Mouse (Mus musculus) hindbrain, embryonic 10.5 days (tissue): ENCODE results near the gene Inpp5a. TPM values are rescaled to one million over a fixed set of nuclear protein-coding genes. Genes with fewer than 3 reads are reported as not detected.
A peak's percentile ranks its signal among the peaks of the same experiment; 100 is the strongest.

Source experiments
- DNase-seq: peaks from one replicate; pipeline ENCODE4 v3.0.0-alpha.2; 2017; ENCODE audit warnings: low spot score
- H3K27ac ChIP-seq: fragments of 300-500 bp; sonication (generic); 2 replicates; pipeline ENCODE4 v1.5.1; 2016; ENCODE audit warnings: mild to moderate bottlenecking, moderate library complexity
- H3K27me3 ChIP-seq: fragments of 300-500 bp; sonication (generic); 2 replicates; pipeline ENCODE4 v1.6.1; 2016; ENCODE audit warnings: mild to moderate bottlenecking; ENCODE audit not compliant: poor library complexity, insufficient read depth, severe bottlenecking
- H3K36me3 ChIP-seq: fragments of 300-500 bp; sonication (generic); 2 replicates; pipeline ENCODE4 v1.6.1; 2016; ENCODE audit warnings: mild to moderate bottlenecking, moderate library complexity
- H3K4me1 ChIP-seq: fragments of 300-500 bp; sonication (generic); replicated peaks from 2 replicates; pipeline ENCODE4 v1.6.1; 2016; ENCODE audit warnings: mild to moderate bottlenecking
- H3K4me3 ChIP-seq: fragments of 300-500 bp; sonication (generic); 2 replicates; pipeline ENCODE4 v1.5.1; 2016; ENCODE audit warnings: mild to moderate bottlenecking, moderate library complexity
- H3K9me3 ChIP-seq: fragments of 300-500 bp; sonication (generic); 2 replicates; pipeline ENCODE4 v1.6.1; 2016; ENCODE audit warnings: mild to moderate bottlenecking, moderate library complexity
- WGBS: fragments of 180-500 bp; shearing (Covaris S2); methylation state at CpG from one replicate; pipeline ENCODE4 v1.1.7; 2016; 5-methylcytosine and 5-hydroxymethylcytosine counted together
- polyA plus RNA-seq: library from polyadenylated mRNA; unstranded; fragments of >200 nt; fragmentation: Nextera tagmentation; extraction: Ambion mirVana; gene quantifications from 2 replicates; pipeline ENCODE4 v1.2.1, GENCODE M21; 2016

Inpp5a gene
- polyA plus RNA-seq = 17.9 and 19.0 TPM in 2 replicates

DNA sequence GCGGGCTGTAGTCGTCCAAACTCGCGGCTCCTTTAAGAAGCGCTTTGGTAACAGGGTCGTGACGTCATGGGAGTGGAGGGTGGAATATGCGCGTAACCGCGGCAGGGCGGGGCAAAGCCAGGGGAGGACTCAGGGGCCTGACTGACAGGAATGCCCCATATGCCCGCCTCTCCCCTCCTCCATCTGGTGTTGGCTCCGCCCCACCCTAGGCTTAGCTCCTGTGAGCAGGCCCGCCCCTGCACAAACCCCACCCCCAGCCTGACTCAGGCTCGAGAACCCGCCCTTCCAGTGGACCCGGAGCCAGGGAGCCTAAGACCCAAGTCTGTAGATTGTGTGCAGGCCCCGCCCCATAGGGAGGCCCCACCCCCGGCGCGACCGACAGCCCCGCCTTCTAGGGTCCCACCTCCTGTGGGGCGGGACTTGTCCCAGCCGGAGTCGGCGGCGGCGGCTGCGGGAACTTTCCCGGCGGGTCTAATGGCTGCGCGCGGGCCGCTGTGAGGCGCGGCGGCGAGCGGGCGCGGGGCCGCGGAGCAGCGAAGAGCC, at the start of gene Inpp5a:
TSS of gene Inpp5a (plus strand) at position 440 of the 543 bp plus-strand sequence.
- H3K9me3 ChIP-seq = no peaks in the 10 kb centered on the region
- peak; percentile 99 for DNase-seq
- H3K27me3 ChIP-seq = no peaks in the 10 kb centered on the region
- under 1% methylated on average over 47 of the region's 47 CpGs for WGBS
- peak within 1 kb of the TSS; percentile 81 for H3K4me3 ChIP-seq
- peaks cover 40% of the 10 kb centered on the region for H3K4me1 ChIP-seq
- H3K36me3 ChIP-seq = no peaks in the 10 kb centered on the region
- H3K27ac ChIP-seq = peak within 1 kb of the TSS; percentile 95

DNA sequence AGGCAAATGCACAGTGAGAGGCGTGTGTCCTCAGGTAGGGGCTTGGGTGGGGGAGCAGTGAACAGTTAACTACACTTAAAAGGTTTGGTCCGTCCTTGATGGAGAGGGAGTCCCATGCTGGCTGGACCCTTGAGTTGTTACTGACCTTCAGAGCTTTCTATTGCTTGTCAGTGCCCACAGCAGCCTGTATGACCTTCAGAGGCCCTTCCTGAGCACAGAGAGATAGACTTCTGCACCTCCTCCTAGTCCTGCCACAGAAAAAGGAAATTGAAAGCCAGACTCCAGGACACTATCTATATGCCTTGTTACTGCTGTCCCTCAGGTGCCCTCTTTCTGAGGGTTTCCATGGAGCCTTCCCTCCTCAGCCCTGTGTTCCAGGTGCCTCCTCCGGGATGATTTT, 49.7 kb upstream of the Inpp5a start:
- Histone ChIP-seq H3K36me3 (no peaks in the 10 kb centered on the region), H3K4me1 (0 out of 2 replicates have a peak, but pooled peaks cover 7% of the 10 kb centered on the region), H3K4me3 (no peak overlapping the region), H3K27me3 (no peaks in the 10 kb centered on the region), H3K27ac (no peak overlapping the region), H3K9me3 (no peaks in the 10 kb centered on the region)
- WGBS = 87% methylated on average over 3 of the region's 3 CpGs
- DNase-seq = no peak

GRCm38 (mm10) chr7:139341020-139341660, 47.8 kb upstream of the Inpp5a start:
- Histone ChIP-seq H3K27me3 (0 out of 2 replicates have a peak, but pooled peaks cover 4% of the 10 kb centered on the region), H3K4me3 (no peak overlapping the region), H3K27ac (no peak overlapping the region), H3K36me3 (no peaks in the 10 kb centered on the region), H3K9me3 (no peaks in the 10 kb centered on the region), H3K4me1 (0 out of 2 replicates have a peak, but pooled peaks cover 7% of the 10 kb centered on the region)
- no peak for DNase-seq
- 70% methylated on average over 4 of the region's 4 CpGs for WGBS

DNA sequence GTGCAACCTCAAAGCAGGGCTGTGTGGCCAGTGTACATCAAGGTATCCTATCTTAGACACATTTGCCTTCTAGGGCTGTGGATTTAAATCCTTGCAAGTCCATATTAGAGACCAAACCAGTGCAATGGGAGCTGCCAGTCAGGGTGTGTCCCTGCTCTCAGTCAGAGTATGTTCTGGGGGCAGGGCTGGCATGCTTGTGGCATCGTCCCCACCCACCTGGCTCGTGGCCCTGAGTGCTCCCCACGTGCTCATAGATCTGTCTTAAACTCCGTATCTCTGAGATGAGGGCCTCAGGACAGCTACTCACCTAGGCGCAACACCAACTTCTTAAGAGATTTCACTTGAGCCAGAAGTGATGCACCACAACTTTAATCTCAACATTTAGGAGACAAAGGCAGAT, 46.1 kb upstream of the Inpp5a start:
- WGBS = 85% methylated on average over 5 of the region's 5 CpGs
- DNase-seq = no peak
- H3K4me3 ChIP-seq = no peak overlapping the region

GRCm38 (mm10) chr7:139347051-139347450, 41.9 kb upstream of the Inpp5a start:
- no peaks in the 10 kb centered on the region for H3K36me3 ChIP-seq
- WGBS = 49% methylated on average over 7 of the region's 7 CpGs
- H3K9me3 ChIP-seq = no peaks in the 10 kb centered on the region
- no peak for DNase-seq
- no peak overlapping the region for H3K4me3 ChIP-seq
- no peak overlapping the region for H3K27ac ChIP-seq
- H3K27me3 ChIP-seq = 0 out of 2 replicates have a peak, but pooled peaks cover 4% of the 10 kb centered on the region
- H3K4me1 ChIP-seq = peaks cover 3% of the 10 kb centered on the region; the same call in 1 of the 2 replicates

More for the DNA sequence above, 46.1 kb upstream of the Inpp5a start:
- no peaks in the 10 kb centered on the region for H3K9me3 ChIP-seq
- H3K36me3 ChIP-seq = no peaks in the 10 kb centered on the region
- peaks cover 11% of the 10 kb centered on the region; the same call in 1 of the 2 replicates for H3K4me1 ChIP-seq
- H3K27me3 ChIP-seq = 0 out of 2 replicates have a peak, but pooled peaks cover 4% of the 10 kb centered on the region
- H3K27ac ChIP-seq = no peak overlapping the region

DNA sequence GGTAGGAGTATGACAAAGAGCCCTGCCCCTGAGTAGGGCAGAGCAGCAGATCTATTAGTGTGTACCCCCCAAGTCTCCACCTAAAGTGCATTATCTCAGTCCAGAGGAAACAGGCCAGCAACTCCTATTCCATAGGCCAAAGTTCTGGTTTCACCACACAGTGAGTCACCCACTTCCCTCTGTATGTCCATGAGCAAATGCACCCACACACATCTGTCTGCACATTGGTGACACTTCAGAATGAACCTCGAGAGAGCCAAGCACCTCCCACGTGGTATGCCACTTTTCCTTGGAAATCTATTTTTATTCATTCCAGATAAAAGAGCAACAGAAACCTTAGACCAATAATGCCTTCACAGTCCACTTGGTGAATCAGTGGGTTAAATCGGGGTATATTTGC, 38.3 kb upstream of the Inpp5a start:
- H3K4me1 ChIP-seq = peaks cover 3% of the 10 kb centered on the region; the same call in 1 of the 2 replicates
- H3K9me3 ChIP-seq = no peaks in the 10 kb centered on the region
- no peak overlapping the region for H3K27ac ChIP-seq
- no peak overlapping the region for H3K4me3 ChIP-seq
- H3K27me3 ChIP-seq = no peaks in the 10 kb centered on the region
- DNase-seq = no peak
- 85% methylated on average over 3 of the region's 3 CpGs for WGBS
- no peaks in the 10 kb centered on the region for H3K36me3 ChIP-seq

DNA sequence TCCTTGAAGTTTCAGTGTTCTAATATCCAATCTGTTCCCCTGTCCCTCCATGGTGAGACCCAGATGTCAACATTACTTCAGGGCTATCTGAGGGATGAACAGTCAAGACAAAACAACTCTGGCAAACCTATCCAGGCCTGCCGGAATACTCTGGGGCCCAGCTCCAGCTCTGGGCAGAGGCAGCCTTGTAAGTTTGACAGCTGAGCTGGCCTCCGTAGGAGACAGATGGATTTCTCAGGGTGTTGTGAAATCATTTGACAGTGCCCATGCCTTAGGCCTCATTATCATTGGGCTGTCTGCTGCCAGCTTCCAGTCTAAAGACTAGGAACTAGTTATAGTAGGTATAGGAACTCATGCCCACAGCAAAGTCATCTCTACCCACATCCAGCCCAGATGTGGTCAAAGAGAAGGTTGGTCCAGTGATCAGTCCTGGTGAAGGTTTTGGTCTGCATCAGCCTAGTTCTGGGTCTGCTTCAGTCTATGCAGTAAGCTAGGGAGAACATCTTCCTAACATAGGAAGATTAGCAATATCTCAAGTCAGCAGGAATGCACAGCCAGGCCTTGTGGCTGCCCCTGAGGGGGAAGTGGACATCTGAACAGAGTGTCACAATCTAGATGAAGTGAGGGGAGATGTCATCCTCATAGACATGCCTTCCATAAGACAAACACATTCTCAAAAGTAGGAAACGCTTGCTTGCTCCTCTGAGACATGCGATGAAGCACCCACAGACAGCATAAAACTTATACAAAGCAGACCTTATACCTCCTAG, 34.4 kb upstream of the Inpp5a start:
- Histone ChIP-seq H3K27ac (no peak overlapping the region), H3K27me3 (no peaks in the 10 kb centered on the region), H3K4me3 (no peak overlapping the region), H3K9me3 (no peaks in the 10 kb centered on the region), H3K36me3 (no peaks in the 10 kb centered on the region), H3K4me1 (no peaks in the 10 kb centered on the region)
- no peak for DNase-seq
- WGBS = 92% methylated on average over 4 of the region's 4 CpGs

GRCm38 (mm10) chr7:139357043-139357442, 31.9 kb upstream of the Inpp5a start:
- DNase-seq = no peak
- peaks cover 1% of the 10 kb centered on the region for H3K4me1 ChIP-seq
- no peaks in the 10 kb centered on the region for H3K9me3 ChIP-seq
- H3K27me3 ChIP-seq = 0 out of 2 replicates have a peak, but pooled peaks cover under 1% of the 10 kb centered on the region
- H3K36me3 ChIP-seq = no peaks in the 10 kb centered on the region
- H3K4me3 ChIP-seq = no peak overlapping the region
- 81% methylated on average over 2 of the region's 2 CpGs for WGBS
- no peak overlapping the region for H3K27ac ChIP-seq

GRCm38 (mm10) chr7:139359906-139360305, 29.0 kb upstream of the Inpp5a start:
- Histone ChIP-seq H3K4me1 (peaks cover 30% of the 10 kb centered on the region), H3K9me3 (no peaks in the 10 kb centered on the region), H3K27me3 (0 out of 2 replicates have a peak, but pooled peaks cover 4% of the 10 kb centered on the region), H3K27ac (no peak overlapping the region), H3K36me3 (no peaks in the 10 kb centered on the region), H3K4me3 (no peak overlapping the region)
- DNase-seq = no peak
- 84% methylated on average over 4 of the region's 4 CpGs for WGBS

- H3K36me3 ChIP-seq = no peaks in the 10 kb centered on the region
- H3K4me1 ChIP-seq = peaks cover 35% of the 10 kb centered on the region
- DNase-seq = no peak
- H3K27me3 ChIP-seq = 0 out of 2 replicates have a peak, but pooled peaks cover 4% of the 10 kb centered on the region
- no peak overlapping the region for H3K4me3 ChIP-seq
- no peaks in the 10 kb centered on the region for H3K9me3 ChIP-seq
- 91% methylated on average over 3 of the region's 3 CpGs for WGBS
- H3K27ac ChIP-seq = no peak overlapping the region
Observed at GRCm38 (mm10) chr7:139360890-139361559, 27.9 kb upstream of the Inpp5a start.

DNA sequence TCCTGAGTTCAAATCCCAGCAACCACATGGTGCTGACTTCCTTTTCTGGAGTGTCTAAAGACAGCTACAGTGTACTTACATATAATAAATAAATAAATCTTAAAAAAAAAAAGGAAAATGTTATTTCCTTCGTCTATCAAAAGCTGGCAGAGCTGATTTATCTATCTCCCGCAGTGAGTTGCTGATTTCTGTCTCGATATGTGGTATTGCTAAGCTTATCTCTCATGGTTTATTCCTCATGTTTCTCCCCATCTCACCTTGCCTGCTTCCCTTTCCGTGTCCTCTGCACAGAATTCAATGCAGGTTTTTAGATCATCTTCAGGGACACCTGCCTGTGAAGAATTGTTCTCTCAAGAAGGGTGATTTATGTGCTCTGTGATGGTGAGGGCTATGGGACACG, 27.1 kb upstream of the Inpp5a start:
- no peak overlapping the region for H3K27ac ChIP-seq
- no peak overlapping the region for H3K4me3 ChIP-seq
- peaks cover 35% of the 10 kb centered on the region for H3K4me1 ChIP-seq
- WGBS = 93% methylated on average over 5 of the region's 5 CpGs
- H3K27me3 ChIP-seq = 0 out of 2 replicates have a peak, but pooled peaks cover 4% of the 10 kb centered on the region
- no peaks in the 10 kb centered on the region for H3K36me3 ChIP-seq
- DNase-seq = no peak
- no peaks in the 10 kb centered on the region for H3K9me3 ChIP-seq

DNA sequence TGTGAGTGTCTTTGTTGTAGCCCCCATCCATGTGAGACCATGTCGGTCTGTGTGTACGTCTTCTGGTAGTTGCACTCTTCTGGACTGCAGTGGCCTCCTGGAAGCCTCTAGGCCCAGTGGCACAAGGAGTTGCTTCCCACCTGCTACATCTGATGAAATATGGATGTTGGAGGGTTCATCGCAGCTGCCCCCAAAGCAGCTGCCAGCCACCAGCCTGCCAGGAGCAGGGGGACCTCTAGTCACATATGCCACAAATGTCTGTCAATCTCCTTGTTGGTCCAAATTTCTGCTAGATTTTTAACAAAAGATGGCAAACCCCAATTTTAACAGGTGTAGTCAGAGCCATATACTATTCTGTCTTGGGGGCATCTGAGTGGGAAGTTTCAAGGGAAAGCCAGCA, 26.4 kb upstream of the Inpp5a start:
- peaks cover 35% of the 10 kb centered on the region for H3K4me1 ChIP-seq
- no peak for DNase-seq
- H3K27me3 ChIP-seq = 0 out of 2 replicates have a peak, but pooled peaks cover 4% of the 10 kb centered on the region
- 87% methylated on average over 3 of the region's 3 CpGs for WGBS
- H3K9me3 ChIP-seq = no peaks in the 10 kb centered on the region
- H3K4me3 ChIP-seq = no peak overlapping the region
- 0 out of 2 replicates have a peak overlapping the region, but pooled peaks have one; percentile 17 for H3K27ac ChIP-seq
- H3K36me3 ChIP-seq = no peaks in the 10 kb centered on the region
